Mouse (Mus musculus): Measurements from ENCODE around the gene Usp40.

DNA sequence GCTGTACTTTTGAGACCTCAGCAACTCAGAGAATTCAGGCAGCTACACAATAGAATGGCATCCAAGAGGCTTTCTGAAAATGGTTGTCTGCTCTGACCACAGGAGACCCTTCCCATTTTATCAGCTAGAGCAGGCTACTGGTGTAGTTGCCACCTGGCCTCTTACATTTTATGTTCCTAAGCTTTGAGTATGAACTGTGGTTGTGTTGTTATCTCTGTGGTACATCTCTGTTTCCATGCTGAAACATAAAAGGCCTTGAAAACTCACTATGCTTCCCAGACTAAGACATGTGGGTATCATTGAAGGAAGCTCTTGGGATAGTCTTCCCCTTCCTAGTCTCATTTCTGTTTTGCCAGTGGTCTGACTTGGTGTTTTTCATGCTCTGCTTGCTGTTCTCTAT, 106.2 kb downstream of the Usp40 start:
- TF ChIP-seq CTCF (IDR thresholded peaks at IDR 0.05; ENCODE audit: borderline replicate concordance, insufficient read depth, low read depth, low read length) (no peak), POLR2A (IDR thresholded peaks at IDR 0.05; ENCODE audit: borderline replicate concordance, insufficient read depth, low read length) (no peak)
